ENCODE assay signal across 8 mouse cellular contexts in the genomic region with DNA sequence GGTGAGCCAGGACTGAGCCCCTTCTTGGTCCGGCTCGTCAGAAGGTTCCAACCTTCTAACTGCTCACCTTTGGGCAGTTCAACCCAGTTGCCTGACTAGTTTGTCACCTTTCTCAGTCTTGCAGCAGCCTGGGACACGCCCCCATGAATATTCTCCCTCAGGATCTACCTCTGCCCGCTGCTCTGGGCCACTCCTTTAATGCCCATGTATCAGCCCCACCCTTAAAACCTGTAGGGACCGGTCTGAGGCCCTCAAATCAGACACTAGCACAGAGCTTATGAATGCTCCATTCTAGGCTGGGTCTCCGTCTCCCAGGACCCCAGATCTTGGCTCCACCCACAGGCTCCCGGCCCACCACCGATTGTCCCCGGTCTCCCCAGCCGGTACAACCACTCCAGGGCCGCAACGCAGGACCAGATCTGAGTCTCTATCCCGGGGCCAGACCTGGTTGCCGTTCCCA. TPM values are rescaled to one million over a fixed set of nuclear protein-coding genes. Genes with fewer than 3 reads are reported as not detected.
A peak's percentile ranks its signal among the peaks of the same experiment; 100 is the strongest.
DNase-seq lines count a peak whose midpoint lies in the region; ATAC-seq and TF ChIP-seq lines count a peak whose summit lies in the region.

No protein-coding gene starts in this region.

- H3K4me1 ChIP-seq in heart, embryonic 10.5 days = peaks cover 43% of the 10 kb centered on the region
- H3K4me1 ChIP-seq in hindbrain, embryonic 13.5 days (replicated peaks) = peaks cover 62% of the 10 kb centered on the region
- peaks cover 46% of the 10 kb centered on the region for H3K4me1 ChIP-seq in liver, postnatal 0 days (ENCODE audit: insufficient read depth)

- no peaks in the 10 kb centered on the region for H3K27me3 ChIP-seq in heart, embryonic 10.5 days (ENCODE audit: insufficient read depth, poor library complexity, severe bottlenecking)
- no peaks in the 10 kb centered on the region for H3K27me3 ChIP-seq in hindbrain, embryonic 13.5 days
- no peaks in the 10 kb centered on the region for H3K27me3 ChIP-seq in liver, postnatal 0 days (ENCODE audit: insufficient read depth, low read length)

- H3K9ac ChIP-seq in hindbrain, embryonic 13.5 days = peak overlapping the region; percentile 85
- peak overlapping the region; percentile 69 for H3K9ac ChIP-seq in liver, postnatal 0 days (replicated peaks)

- no peaks in the 10 kb centered on the region for H3K9me3 ChIP-seq in heart, embryonic 10.5 days
- no peaks in the 10 kb centered on the region for H3K9me3 ChIP-seq in hindbrain, embryonic 13.5 days
- H3K9me3 ChIP-seq in liver, postnatal 0 days (ENCODE audit: low read length) = no peaks in the 10 kb centered on the region

- peak overlapping the region; percentile 88 for H3K27ac ChIP-seq in heart, embryonic 10.5 days
- peak overlapping the region; percentile 77; the same call in 1 of the 2 replicates for H3K27ac ChIP-seq in hindbrain, embryonic 13.5 days
- H3K27ac ChIP-seq in liver, postnatal 0 days (ENCODE audit: low read depth) = peak overlapping the region; percentile 88

- H3K4me2 ChIP-seq in hindbrain, embryonic 13.5 days = peak overlapping the region; percentile 94
- peak overlapping the region; percentile 89 for H3K4me2 ChIP-seq in liver, postnatal 0 days (ENCODE audit: low read depth, low read length)

- intact Hi-C loops in heart, postnatal 36 days (cut with DNase I) = loop anchor here (5.0 kb wide), 1 partner anchor 208 kb away; a partner anchor contains a TSS

- no peak for DNase-seq in heart, embryonic 10.5 days (ENCODE audit: low spot score)
- no peak for DNase-seq in heart, postnatal 36 days
- no peak for DNase-seq in liver, postnatal 0 days
- DNase-seq in urinary bladder, postnatal 4 days (ENCODE audit: low spot score in 2 of 2) = no peak
- no peak for DNase-seq in frontal cortex, postnatal 10 days (ENCODE audit: low spot score in 2 of 2)
- DNase-seq in adrenal gland, postnatal 14 days = no peak

- H3K36me3 ChIP-seq in heart, embryonic 10.5 days = peaks cover 50% of the 10 kb centered on the region
- peaks cover 46% of the 10 kb centered on the region for H3K36me3 ChIP-seq in hindbrain, embryonic 13.5 days
- peaks cover 40% of the 10 kb centered on the region for H3K36me3 ChIP-seq in liver, postnatal 0 days (replicated peaks; ENCODE audit: insufficient read depth, low read length)

- no peak for TF ChIP-seq EP300 in liver, postnatal 0 days (IDR thresholded peaks at IDR 0.05; ENCODE audit: low read depth)

- TF ChIP-seq CTCF in liver, postnatal 0 days (IDR thresholded peaks at IDR 0.05; ENCODE audit: low read depth) = no peak

- peak overlapping the region; percentile 99 for H3K4me3 ChIP-seq in heart, embryonic 10.5 days
- peak overlapping the region; percentile 86 for H3K4me3 ChIP-seq in hindbrain, embryonic 13.5 days
- peak overlapping the region; percentile 84 for H3K4me3 ChIP-seq in liver, postnatal 0 days (ENCODE audit: low read depth, low read length)

- peak; percentile 3 for ATAC-seq in activated CD4-positive, CD25-positive, alpha-beta regulatory T cell, adult 4 months
- peak; percentile 58 for ATAC-seq in hindbrain, embryonic 13.5 days (ENCODE audit: low FRiP score)
- peak; percentile 48 for ATAC-seq in liver, postnatal 0 days

- WGBS in heart, embryonic 10.5 days = 10% methylated on average over 14 of the region's 14 CpGs
- 11% methylated on average over 14 of the region's 14 CpGs for WGBS in hindbrain, embryonic 13.5 days
- 11% methylated on average over 14 of the region's 14 CpGs for WGBS in liver, postnatal 0 days (ENCODE audit: insufficient replicate concordance)

RNA-seq across cellular contexts. Expression of a gene that starts 0.6 kb away (rescaled TPM):
- 860 and 1,046 TPM in 2 replicates for polyA plus RNA-seq in heart, embryonic 10.5 days (2016; fragmentation: Nextera tagmentation; extraction: Ambion mirVana)
- 100 to 1,000 TPM; 550 to 591 TPM for total RNA-seq in heart, postnatal 36 days (2021)
- polyA plus RNA-seq in activated CD4-positive, CD25-positive, alpha-beta regulatory T cell, adult 4 months (2017; shearing (Covaris generic)) = 1,000 to 10,000 TPM; 2,566 to 2,766 TPM
- 626 and 633 TPM in 2 replicates for polyA plus RNA-seq in hindbrain, embryonic 13.5 days (2015; fragmentation: Nextera tagmentation; extraction: Ambion mirVana)
- 494 and 510 TPM in 2 replicates for polyA plus RNA-seq in liver, postnatal 0 days (2015; fragmentation: Nextera tagmentation; extraction: Ambion mirVana)
- 927 and 1,052 TPM in 2 replicates for total RNA-seq in adrenal gland, postnatal 14 days (2021)

RNA-seq across cellular contexts. Expression of a gene that starts 3.1 kb away (rescaled TPM):
- polyA plus RNA-seq in heart, embryonic 10.5 days (2016; fragmentation: Nextera tagmentation; extraction: Ambion mirVana) = 24.7 and 29.3 TPM in 2 replicates
- total RNA-seq in heart, postnatal 36 days (2021) = 10 to 100 TPM; 16.2 to 18.7 TPM
- 10 to 100 TPM; 10.2 to 19.6 TPM for polyA plus RNA-seq in activated CD4-positive, CD25-positive, alpha-beta regulatory T cell, adult 4 months (2017; shearing (Covaris generic))
- polyA plus RNA-seq in hindbrain, embryonic 13.5 days (2015; fragmentation: Nextera tagmentation; extraction: Ambion mirVana) = 24.1 and 25.0 TPM in 2 replicates
- polyA plus RNA-seq in liver, postnatal 0 days (2015; fragmentation: Nextera tagmentation; extraction: Ambion mirVana) = 15.5 and 17.3 TPM in 2 replicates
- 32.3 and 34.4 TPM in 2 replicates for total RNA-seq in adrenal gland, postnatal 14 days (2021)

RNA-seq across cellular contexts. Expression of a gene that starts 6.4 kb away (rescaled TPM):
- 0.76 and 1.2 TPM in 2 replicates for polyA plus RNA-seq in heart, embryonic 10.5 days (2016; fragmentation: Nextera tagmentation; extraction: Ambion mirVana)
- under 1 TPM; 0.17 to 0.30 TPM for total RNA-seq in heart, postnatal 36 days (2021)
- polyA plus RNA-seq in activated CD4-positive, CD25-positive, alpha-beta regulatory T cell, adult 4 months (2017; shearing (Covaris generic)) = not detected
- 0.48 and 0.83 TPM in 2 replicates for polyA plus RNA-seq in hindbrain, embryonic 13.5 days (2015; fragmentation: Nextera tagmentation; extraction: Ambion mirVana)
- 0.13 TPM in 1 of 2 replicates, not detected in the other for polyA plus RNA-seq in liver, postnatal 0 days (2015; fragmentation: Nextera tagmentation; extraction: Ambion mirVana)
- total RNA-seq in adrenal gland, postnatal 14 days (2021) = 0.45 and 0.74 TPM in 2 replicates

RNA-seq across cellular contexts. Expression of a gene that starts 9.8 kb away (rescaled TPM):
- polyA plus RNA-seq in heart, embryonic 10.5 days (2016; fragmentation: Nextera tagmentation; extraction: Ambion mirVana) = 2.7 and 3.2 TPM in 2 replicates
- 100 to 1,000 TPM in 1 of 2 experiments, 10 to 100 TPM in 1; 44.4 to 158 TPM for total RNA-seq in heart, postnatal 36 days (2021)
- 1 to 10 TPM; 5.2 to 8.5 TPM for polyA plus RNA-seq in activated CD4-positive, CD25-positive, alpha-beta regulatory T cell, adult 4 months (2017; shearing (Covaris generic))
- 2.9 and 3.6 TPM in 2 replicates for polyA plus RNA-seq in hindbrain, embryonic 13.5 days (2015; fragmentation: Nextera tagmentation; extraction: Ambion mirVana)
- polyA plus RNA-seq in liver, postnatal 0 days (2015; fragmentation: Nextera tagmentation; extraction: Ambion mirVana) = 3.6 and 5.2 TPM in 2 replicates
- 31.2 and 46.3 TPM in 2 replicates for total RNA-seq in adrenal gland, postnatal 14 days (2021)

RNA-seq across cellular contexts. Expression of a gene that starts 11.0 kb away (rescaled TPM):
- polyA plus RNA-seq in heart, embryonic 10.5 days (2016; fragmentation: Nextera tagmentation; extraction: Ambion mirVana) = not detected in 2 replicates
- not detected for total RNA-seq in heart, postnatal 36 days (2021)
- polyA plus RNA-seq in activated CD4-positive, CD25-positive, alpha-beta regulatory T cell, adult 4 months (2017; shearing (Covaris generic)) = not detected
- not detected in 2 replicates for polyA plus RNA-seq in hindbrain, embryonic 13.5 days (2015; fragmentation: Nextera tagmentation; extraction: Ambion mirVana)
- polyA plus RNA-seq in liver, postnatal 0 days (2015; fragmentation: Nextera tagmentation; extraction: Ambion mirVana) = not detected in 2 replicates
- not detected in 2 replicates for total RNA-seq in adrenal gland, postnatal 14 days (2021)

Comparison
In these comparisons a context has a peak if more than half of its experiments do, and no peak if none do; other contexts are left out.
1. ATAC-seq: peak in every context shown above with its lines; median percentile 58 in hindbrain, embryonic 13.5 days; 48 in liver, postnatal 0 days; 3 in activated CD4-positive, CD25-positive, alpha-beta regulatory T cell, adult 4 months.